Mouse (Mus musculus) left cerebral cortex, adult 11 months (tissue): Measurements from ENCODE around the gene Ccdc116.

Source experiments
- DNase-seq: peaks from one replicate; pipeline ENCODE4 v3.0.0; 2022; ENCODE audit warnings: low spot score

Gene Ccdc116

DNA sequence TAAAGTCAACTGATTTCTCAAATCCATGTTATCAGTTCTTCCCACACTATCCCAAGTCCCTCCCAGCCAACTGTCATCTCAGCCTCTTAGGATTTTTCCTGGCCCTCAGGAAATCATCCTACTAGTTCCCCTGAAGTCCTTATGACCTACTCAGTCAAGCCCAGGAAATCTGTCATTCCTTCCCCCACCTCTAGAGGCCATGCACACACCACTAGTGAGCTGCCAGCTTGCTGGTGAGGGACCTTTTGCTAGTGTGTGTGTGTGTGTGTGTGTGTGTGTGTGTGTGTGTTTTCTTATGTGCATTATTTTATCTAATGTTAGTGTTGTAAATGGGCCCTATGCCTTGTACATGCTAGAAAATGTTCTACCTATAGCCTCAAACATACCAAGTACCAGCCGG lies 19.7 kb downstream of the Ccdc116 start:
- DNase-seq, result no peak

DNA sequence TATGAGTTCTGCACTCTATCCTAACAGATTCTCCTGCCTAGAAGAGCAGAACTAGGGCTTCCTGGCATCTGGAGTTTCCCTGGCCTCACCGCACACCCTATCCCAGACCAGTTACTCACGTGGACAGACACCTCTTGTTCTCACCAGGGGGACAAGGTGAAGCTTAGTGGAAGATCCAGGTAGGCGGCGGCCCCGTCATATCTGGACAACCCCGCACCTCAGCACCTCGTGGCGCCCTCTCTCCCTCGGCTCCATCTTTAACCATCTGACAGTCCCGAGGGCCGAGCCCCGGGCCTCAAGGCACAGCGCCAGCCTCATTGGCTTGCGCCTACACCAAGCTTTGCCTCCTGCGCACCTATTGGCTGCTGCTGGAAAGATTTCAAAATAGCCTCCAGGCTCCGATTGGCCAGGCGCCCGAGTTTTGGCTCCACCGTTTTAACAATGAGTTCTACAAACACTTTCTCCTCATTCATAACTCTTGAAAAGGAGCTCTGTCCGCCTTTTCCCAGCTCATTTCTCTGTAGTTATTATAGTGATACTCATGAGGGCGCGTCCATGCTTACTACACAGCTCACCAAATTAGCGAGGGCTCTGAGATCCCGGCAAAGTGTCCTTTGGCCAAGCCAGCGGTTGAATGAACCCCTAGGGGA lies 22.0 kb downstream of the Ccdc116 start, which contains the start of gene 2610318N02Rik:
TSS of gene 2610318N02Rik (minus strand) at position 297 of the 650 bp plus-strand sequence.
- peak; percentile 44 for DNase-seq

DNA sequence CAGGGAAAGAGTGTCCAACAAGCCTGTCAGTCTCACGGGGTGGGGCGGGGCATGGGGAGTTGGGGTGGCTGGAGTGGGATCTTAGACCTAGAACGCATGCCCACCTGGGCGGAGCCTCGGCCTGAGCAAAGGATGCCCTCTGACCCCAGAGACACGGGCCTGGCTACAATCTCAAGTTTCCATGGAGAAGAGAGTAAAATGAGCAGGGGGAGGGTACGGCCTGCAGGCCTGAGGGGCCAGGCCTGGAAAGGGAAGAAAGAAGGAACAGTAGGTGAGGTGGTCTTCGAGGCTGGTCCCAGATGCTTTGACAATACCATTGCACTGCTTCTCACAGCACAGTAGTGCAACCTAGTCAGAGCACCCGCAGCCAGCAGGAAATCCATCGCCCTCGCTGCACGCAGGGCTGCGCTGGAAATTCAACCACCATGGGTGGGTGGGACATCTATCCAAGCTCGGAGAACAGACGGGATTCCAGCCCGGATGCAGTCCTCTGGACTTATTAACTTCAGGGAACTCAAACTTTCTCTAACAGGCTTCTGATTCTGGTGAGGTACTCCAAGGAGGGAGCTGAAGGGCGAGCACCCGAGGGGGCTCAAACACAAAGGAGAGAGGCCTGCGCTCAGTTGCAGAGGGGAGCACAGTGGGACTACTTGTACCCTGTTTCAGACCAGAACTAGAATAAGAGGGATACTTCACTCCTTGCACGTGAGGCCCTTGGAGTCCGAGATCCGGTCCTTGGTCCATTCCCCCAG lies 22.7 kb downstream of the Ccdc116 start:
- DNase-seq, result no peak

DNA sequence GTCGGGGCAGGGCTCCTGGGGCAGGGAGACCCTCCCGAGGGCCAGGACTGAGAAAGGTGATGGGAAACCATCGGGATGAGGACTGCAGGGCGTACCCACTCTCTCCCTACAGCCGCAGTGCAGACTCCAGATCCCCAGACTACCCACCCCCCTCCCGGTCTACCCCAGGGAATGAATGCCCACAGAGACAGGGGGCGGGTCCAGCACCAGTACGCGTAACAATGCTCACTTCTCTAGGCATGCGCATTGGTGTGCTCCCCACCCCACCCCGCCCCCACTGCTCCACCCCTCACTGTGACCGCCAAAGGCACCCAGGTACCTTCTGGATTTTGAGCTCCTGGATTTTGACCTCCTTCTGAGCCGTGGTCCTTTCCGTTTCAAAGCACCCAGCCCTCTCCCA lies 25.5 kb downstream of the Ccdc116 start:
- no peak for DNase-seq

DNA sequence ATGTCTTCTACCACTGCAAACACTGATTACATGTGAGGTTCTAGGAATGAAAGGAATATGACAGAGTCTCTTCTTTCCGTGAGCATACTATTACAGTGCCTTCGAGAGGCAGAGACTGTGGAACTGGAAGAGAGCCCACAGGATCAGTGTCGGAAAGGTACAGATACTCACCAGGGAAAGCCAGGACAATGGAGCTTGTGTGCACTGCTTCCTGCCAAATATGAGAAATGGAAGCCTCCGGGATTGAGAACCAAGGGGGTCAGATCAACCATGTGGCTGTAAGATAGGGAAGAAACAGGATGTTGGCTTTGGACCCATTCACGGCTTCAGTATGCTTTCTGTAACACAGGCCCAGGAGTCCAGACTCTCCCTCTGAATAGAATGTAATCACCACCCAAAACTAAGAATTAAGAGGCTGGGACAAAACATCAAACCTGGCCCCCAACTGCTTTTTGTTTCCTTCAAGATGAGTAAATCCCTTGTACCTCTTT lies 29.7 kb downstream of the Ccdc116 start:
- DNase-seq, result no peak

DNA sequence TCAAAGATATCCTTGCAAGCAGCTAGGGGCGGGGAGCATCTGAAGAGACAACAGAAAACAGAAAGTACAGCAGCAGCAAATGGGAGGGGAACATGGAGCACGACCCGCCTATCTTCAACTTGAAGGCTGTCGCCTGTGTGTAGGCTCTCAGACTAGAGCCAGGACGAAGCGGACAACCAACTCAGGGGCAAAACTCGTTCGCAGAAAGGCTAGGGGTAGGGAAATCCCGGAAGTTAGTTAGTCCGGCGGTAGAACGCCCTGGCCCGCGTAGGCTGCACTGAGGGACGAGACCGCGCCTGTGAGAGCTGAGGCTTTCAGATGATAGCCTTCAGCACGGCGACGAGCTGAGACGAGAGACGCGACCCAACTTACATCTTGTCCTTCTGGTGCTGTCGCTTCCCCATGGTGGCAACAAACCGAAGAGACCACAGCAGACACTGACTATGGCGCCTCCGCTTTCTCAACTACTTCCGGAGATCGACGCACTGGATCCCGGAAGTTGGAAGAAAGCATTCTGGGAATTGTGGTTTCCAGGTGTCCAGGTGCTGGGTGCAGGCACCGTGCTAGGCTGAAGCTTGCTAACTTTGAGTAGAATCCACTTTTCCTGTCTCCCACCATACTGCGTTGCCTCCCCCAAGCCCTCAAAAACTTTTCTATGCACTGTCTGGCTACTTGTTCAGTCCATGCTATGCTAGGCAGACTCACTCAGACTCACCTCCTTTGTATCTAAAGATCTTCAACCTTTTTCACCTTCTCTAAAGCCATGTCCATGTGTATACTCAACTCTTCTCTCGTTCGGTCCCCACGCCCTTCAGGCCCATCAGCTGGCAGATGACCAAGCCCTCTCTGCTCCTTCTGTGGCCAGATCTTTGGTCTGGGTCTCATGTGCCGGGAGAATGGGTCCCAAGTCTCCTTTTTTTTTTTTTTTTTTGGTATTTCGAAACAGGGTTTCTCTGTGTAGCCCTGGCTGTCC lies 36.0 kb downstream of the Ccdc116 start, which contains the start of gene Ppil2:
TSS of gene Ppil2 (minus strand) at position 487 of the 973 bp plus-strand sequence.
- DNase-seq, result peak; percentile 67

DNA sequence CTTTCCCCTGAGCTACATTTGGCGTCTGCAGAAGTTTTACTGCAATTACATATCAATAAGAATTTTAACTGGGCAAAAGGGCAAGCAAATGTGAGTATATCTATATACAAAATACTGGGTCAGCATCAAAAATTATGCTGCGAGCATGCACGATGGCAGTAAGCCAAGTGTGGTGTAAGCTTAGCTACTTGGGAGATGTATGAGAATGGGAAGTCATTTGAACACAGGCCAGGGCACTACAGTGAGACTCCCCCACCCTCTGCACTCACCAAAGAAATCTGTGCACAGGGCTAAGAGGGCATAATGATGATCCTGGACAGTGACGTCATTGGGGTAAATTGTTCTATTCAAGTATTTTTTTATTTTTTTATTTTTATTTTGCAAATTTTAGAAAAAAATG lies 42.4 kb downstream of the Ccdc116 start:
- DNase-seq, result no peak

DNA sequence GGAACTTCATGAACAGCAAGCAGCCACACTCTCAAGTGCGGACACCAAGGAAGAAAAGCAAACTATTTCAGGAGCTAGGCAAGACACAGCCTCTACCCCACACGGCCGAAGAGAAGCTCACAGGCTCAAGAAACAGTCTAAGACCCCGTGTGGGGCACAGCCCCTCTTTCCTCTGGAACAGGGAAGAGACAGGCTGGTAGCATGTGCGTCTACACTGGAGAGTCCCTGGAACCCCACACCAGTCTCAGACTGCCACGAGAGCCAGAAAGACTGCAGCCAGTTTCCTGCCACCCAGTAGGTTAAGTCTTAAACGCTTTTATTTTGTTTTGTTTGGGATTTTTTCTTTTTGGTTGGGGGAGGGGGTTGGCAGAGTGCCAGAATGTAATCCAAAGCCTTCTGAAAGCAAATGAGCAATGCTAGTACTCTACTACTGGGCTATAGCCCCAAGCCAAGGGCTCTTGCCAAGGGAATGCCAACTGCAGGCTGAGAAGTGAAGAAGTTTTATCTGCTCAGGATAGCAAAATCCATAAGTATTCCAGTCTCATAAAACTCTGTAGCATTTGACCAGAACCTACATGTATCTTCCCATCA lies 44.3 kb downstream of the Ccdc116 start:
- no peak for DNase-seq

DNA sequence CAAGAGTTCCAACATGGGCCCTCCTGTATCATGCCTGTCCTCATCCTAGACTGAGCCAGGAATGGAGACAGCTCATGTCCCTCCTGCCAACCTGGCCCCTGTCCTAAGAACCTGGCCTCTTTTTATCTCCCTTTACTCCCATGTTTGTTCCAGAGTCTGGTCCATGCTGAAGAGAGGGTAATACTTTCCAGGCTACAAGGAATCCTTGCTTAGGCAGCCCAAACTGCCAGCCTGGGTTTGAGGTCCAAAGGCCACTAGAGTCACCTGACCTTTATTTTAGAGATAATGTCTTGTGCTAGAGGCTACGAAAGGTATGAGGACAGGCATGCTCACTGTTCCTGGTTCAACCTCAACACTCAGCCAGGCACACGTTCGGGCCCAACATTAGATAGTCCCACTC lies 50.1 kb downstream of the Ccdc116 start:
- no peak for DNase-seq
